Mouse (Mus musculus) gastrocnemius, adult 8-10 months (tissue): ENCODE measurements at regions not wholly inside any gene's neighbourhood (a gene's known extent, or its start where the extent isn't known, plus 50 kb on each side); places are given as distances from the start of the nearest gene placed in this dataset.

ENCODE experiments used
- DNase-seq, 2 experiments: peaks; one replicate each; pipeline ENCODE4 v3.0.0; 2022; ENCODE audit warnings: low spot score in 2 of 2

DNA sequence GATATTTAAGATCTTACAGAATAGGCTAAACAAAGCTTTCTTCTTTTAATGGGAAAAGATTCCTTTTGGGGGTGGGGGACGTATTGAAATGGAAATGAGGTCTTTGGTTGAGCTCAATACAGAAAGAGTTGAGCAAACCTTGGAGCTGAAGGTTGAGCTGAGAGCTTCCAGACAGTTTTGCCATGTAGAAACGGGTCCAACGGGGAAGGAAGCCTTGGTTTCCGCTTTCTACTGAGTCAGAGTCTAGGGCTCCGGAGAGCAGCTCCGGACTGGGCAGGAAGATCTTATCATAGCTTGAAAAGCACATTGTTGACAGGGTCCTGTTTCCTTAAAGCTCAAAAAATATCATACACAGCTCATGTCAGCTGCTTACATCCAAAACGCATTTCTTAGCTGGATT lies 97.0 kb upstream of the Myo10 start:
- no peak for DNase-seq

DNA sequence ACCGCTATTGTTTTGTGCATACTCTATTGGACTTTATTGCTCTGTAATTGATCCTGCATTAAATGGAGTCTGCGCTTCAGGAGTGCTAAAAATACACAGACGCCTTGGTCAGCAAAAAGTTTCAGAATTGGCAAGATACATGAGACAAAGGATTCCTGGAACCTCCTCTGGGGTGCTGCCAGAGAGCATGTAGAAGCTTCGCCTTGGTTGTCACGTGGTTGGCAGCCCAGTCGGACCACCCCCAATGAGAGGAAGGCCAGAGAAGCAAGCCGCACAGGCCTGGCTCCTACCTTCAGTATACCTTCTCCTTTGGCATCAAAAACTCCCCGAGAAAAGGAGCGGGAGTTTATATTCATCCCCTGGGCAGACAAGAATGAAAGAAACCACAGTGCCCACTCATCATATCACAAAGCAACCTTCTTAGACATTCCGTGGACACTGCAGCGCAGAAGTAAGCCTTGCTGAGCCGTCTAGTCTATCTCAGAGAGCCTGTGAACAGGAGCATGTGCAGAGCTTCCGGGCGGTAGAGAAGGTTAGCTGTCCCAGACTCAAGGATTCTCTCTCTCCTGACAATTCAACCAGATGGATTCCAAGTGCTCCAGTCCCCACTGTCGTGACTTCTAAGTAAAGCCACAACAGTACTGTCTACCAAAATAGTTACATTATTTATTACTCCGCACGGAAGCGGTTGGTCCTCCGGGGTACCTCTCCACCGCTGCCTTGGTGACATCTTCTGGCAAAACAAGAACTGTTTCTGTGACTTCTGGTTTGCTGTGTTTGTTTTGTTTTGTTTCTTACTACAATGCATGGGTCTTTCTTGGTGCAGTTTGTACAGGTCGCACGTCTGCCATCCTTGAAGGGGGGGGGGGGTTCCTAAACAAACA lies 85.6 kb upstream of the Myo10 start:
- DNase-seq: peak in 1 of 2 experiments; percentile 43

DNA sequence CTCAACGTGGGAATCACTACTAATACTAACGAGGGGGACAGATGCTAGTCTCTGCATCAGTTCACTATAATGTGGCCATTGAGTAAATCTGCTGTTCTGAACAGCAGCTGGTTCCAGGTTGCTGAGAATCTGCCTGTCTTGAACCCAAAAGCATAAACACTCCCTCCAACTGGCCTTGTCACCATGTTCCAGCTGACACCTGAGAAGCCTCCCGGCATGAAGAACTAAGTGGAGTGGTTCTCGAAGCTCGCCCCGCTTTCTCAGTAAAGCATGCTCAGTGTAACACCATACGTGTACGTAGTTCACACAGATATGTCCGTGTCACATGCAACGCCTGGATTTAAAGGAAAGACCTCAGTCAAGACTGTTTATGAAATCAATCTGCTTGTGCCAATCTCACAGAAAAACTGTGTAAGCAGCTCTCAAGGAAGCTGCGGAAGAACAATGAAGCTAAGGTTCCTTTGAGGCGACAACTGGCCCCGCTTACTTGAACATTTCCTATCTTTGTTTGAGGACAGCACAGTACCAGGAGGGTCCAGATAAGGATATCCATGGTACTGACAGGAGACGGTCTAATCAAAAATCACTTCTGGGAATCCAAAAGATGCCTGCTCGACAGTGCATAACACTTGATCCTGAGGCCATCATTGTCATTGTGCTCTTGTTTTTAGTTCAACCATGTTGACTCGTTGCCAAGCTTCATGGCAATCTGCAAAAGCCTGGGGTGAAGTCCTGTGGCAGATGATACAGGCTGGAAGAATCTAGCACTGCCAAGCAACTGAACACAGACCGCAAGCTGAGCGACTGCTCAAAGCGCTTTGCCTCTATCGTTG lies 82.8 kb upstream of the Myo10 start:
- DNase-seq: no peak

DNA sequence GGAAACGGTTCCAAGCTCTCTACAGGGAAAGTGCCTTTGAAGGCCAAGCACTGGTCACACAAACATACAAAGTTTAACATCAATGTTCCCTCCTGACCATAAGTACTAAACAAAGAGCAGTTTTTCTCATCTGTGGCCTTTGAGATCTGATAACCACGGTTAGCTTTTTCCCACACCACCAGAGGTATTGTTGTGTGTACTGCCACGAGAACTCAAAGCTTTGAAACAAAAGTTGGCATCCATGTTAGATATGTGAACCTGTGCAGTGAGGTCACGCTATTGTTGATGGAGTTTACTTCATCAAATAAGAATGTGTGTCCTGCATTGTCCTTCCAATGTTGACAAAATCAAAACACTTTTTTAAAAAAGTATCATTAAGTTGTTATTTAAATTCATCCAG lies 79.9 kb upstream of the Myo10 start:
- no peak for DNase-seq

DNA sequence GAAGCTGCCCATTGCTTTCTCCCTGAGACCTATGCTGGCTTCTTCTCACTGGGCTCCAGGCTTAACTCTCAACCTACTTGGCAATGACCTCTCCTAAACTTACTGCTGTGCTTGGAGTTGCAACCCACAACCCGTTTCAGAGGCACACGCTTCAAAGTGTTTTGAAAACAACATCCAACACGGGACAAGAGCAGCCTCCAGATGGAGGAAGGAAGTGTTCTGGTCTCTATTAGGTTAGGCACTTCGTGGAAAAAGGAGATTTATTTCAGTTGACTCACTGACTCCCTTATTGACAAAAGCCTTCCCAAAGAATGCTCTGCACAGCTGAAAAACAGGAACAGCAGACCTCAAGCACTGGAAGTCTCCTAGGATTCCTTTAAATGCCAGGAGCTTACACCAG lies 76.1 kb upstream of the Myo10 start:
- no peak for DNase-seq

DNA sequence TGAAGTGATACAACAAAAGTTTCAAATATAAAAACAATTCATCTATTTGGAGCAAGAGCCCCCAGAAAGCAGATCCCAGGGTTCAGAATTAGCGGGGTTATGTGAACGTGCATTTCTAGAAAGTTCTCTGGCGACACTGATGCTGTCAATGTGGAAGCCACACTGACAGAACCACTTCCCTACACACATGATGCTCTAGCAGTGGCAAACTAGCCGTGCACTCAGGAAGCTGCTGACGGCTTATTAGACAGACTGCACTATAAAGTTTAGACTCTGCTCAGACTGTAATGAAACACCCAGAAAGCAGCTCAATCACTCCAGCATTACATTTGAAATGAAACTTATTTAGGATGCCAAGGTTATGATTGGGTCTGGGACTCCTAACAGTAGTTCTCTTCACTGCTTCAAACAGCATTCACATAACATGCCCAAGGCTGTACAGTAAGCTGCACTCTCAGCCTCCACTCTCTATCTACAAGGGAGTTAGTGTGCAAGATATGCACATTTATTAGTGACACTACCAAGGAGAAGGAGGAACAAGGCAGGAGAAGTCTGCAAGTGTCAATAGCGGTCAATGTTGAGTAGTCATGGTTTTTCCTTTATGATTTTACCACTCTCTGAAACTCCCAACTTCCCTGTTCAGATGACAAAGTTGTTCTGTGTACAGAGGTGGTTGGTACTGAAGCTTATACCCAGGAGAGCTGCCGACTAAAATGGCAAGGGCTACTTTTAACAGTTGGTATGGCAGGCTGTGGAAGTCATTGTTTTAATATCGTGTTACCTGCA lies 71.9 kb upstream of the Myo10 start:
- no peak for DNase-seq

DNA sequence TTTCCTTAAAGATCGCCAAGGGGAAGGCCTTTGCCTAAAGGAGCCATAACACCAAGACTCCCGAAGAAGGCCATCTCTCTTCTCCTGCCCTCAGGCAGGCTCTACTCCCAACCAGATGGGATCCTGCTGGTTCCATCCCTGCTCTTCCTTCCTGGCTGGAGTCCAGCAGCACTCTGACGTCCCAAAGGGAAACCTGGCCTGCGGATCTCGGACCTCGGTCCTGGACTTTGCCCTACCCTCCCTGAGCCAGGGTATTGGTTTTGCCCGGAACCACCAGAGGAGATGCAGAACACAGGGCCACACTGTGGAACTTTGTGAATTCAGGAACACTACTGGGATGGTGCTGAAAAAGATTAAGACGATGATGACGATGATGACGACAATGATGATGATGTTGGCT lies 67.4 kb upstream of the Myo10 start:
- DNase-seq: no peak

DNA sequence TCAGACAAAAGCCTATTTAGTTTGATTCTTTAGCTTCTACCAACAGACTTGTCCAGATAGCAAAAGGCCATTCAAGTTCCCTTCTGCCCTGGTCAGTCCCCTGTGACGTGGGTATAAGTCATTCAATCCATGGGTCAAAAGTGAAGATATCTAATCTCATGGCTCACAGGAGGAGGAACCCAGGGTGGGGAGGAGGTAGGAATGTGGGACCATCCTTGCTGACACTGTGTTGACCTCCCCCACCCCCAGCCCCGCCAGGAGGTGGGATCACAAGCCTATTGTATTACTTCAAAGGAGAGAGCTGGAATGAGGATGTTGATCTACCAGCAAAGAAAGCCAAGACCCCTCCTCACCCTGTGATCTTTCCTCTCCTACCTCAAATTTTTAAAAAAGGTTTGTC lies 66.5 kb upstream of the Myo10 start:
- DNase-seq: no peak

DNA sequence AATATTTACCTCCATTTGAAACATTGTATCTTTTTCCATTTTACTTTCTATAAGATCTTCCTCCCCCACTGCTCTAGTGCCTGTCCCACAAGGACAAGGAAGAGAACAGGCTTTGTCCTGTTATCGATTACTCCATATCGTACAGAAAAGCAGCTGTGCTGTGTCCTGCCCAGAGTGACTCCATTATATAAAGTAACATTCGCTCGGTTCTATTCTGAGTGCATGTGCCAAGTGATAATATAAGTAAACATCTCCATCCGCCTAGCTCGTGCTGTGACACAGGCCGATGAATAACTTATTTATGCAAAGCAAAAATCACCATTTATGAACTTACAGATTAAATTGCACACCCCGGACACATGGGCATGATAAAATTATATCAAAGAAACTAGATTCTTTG lies 64.8 kb upstream of the Myo10 start:
- DNase-seq: no peak

DNA sequence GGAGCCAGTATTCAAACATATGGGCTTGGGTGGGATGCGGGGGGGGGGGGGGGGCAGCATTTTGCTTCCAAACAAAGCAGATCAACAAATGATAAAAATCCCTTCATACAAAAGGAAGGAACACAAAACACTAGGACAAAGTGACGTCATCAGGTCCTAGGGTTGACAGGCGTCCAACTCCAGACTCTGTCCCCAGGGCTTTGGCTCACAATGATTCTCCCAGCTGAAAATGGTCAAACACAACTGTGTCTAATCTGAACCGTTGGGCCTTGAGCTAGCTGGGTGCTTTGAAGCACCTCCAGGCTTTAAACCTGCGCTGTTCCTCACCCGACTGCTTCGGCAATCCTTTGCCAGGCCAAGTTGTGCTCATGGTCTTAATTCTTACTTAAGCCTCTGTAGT lies 64.1 kb upstream of the Myo10 start:
- no peak for DNase-seq

DNA sequence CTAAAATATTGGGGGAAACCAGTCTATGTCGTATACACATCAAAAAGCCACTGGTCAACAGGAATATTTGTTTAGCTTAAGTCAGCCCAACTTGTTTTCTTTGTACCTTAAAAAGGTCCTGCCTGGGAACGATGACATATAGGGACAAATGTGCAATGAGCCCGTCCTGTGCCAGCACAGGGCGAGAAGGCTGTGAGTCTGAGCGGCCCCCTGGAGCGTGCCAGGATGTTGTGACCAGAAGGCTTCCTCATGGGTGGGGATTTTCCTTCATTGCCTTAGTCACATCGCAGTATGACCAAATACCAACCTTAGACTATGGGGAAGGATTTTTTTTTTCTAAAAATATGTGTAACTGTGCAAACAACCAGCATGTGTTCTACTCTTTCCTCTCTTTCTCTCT lies 58.7 kb upstream of the Myo10 start:
- no peak for DNase-seq

DNA sequence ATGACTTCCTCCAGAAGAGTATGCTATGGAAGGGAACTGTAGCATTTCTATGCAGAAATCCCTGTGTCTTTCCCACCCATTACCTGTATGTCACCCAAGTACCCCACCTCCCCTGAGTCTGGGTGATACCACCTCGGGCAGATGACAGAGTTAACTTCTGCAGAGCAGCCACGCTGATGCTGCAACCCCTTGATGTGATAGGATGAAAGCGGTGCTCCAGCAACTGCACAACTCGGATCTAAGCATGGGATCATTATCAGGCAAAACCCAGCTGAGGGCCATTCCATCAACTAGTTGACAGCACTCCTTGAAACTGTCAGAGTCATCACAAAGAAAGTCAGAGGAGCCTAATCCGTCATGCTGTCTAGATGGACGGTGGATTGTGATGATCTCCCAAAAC lies 49.8 kb upstream of the Myo10 start:
- DNase-seq: no peak
